Mouse (Mus musculus): ENCODE measurements around the gene Scd3. TPM values are rescaled to one million over a fixed set of nuclear protein-coding genes. Genes with fewer than 3 reads are reported as not detected.
A peak's percentile ranks its signal among the peaks of the same experiment; 100 is the strongest.
"Not testable (repeated sequence)": the region's sequence is repeated elsewhere in the genome, so short reads cannot be mapped to it uniquely, and the experiment has no call there.

Scd3 gene
- polyA plus RNA-seq, 1 experiment from 2014 or later, result 4.5 TPM

- H3K27ac ChIP-seq (replicated peaks; ENCODE audit: low read depth, low read length), result no peak overlapping the region
- peaks cover 19% of the 10 kb centered on the region for H3K4me1 ChIP-seq (ENCODE audit: control insufficient read depth, insufficient read depth, low read length)
- no peak overlapping the region for H3K9ac ChIP-seq (replicated peaks; ENCODE audit: low read length)
- ATAC-seq (ENCODE audit: low FRiP score, low TSS enrichment) (no peak), DNase-seq (peak; percentile 14)
- no peak overlapping the region for H3K4me3 ChIP-seq (replicated peaks; ENCODE audit: low read depth, low read length)
- H3K4me2 ChIP-seq (ENCODE audit: low read length), result peak overlapping the region; percentile 77
- H3K27me3 ChIP-seq (ENCODE audit: control insufficient read depth, insufficient read depth, low read length), result no peaks in the 10 kb centered on the region
- no peaks in the 10 kb centered on the region for H3K9me3 ChIP-seq (ENCODE audit: control insufficient read depth, low read length)
- H3K36me3 ChIP-seq (ENCODE audit: control insufficient read depth, insufficient read depth, low read length), result no peaks in the 10 kb centered on the region
- WGBS, result 42% methylated on average over 11 of the region's 11 CpGs
These were observed 43.4 kb downstream of the Scd3 start for GRCm38 (mm10) chr19:44246341-44246911.

GRCm38 (mm10) chr19:44247281-44248080, 44.4 kb downstream of the Scd3 start:
- 2% methylated on average over 25 of the region's 25 CpGs for WGBS
- no peaks in the 10 kb centered on the region for H3K9me3 ChIP-seq (ENCODE audit: control insufficient read depth, low read length)
- peak overlapping the region; percentile 54 for H3K9ac ChIP-seq (replicated peaks; ENCODE audit: low read length)
- H3K4me3 ChIP-seq (replicated peaks; ENCODE audit: low read depth, low read length), result peak overlapping the region; percentile 45
- DNase-seq (peak; percentile 69), ATAC-seq (ENCODE audit: low FRiP score, low TSS enrichment) (peak; percentile 5; the same call in 1 of the 2 replicates)
- H3K36me3 ChIP-seq (ENCODE audit: control insufficient read depth, insufficient read depth, low read length), result no peaks in the 10 kb centered on the region
- H3K4me2 ChIP-seq (ENCODE audit: low read length), result peak overlapping the region; percentile 77
- no peaks in the 10 kb centered on the region for H3K27me3 ChIP-seq (ENCODE audit: control insufficient read depth, insufficient read depth, low read length)
- H3K4me1 ChIP-seq (ENCODE audit: control insufficient read depth, insufficient read depth, low read length), result peaks cover 19% of the 10 kb centered on the region
- H3K27ac ChIP-seq (replicated peaks; ENCODE audit: low read depth, low read length), result peak overlapping the region; percentile 84

GRCm38 (mm10) chr19:44248081-44248853, 45.2 kb downstream of the Scd3 start:
- 3% methylated on average over 36 of the region's 36 CpGs for WGBS

GRCm38 (mm10) chr19:44248854-44249351, 45.8 kb downstream of the Scd3 start:
- Histone ChIP-seq H3K9me3 (ENCODE audit: control insufficient read depth, low read length) (no peaks in the 10 kb centered on the region), H3K4me3 (replicated peaks; ENCODE audit: low read depth, low read length) (no peak overlapping the region), H3K9ac (replicated peaks; ENCODE audit: low read length) (no peak overlapping the region), H3K4me2 (ENCODE audit: low read length) (peak overlapping the region; percentile 77), H3K4me1 (ENCODE audit: control insufficient read depth, insufficient read depth, low read length) (peaks cover 19% of the 10 kb centered on the region), H3K36me3 (ENCODE audit: control insufficient read depth, insufficient read depth, low read length) (no peaks in the 10 kb centered on the region), H3K27me3 (ENCODE audit: control insufficient read depth, insufficient read depth, low read length) (no peaks in the 10 kb centered on the region), H3K27ac (replicated peaks; ENCODE audit: low read depth, low read length) (peak overlapping the region; percentile 84)
- WGBS, result 74% methylated on average over 11 of the region's 11 CpGs
- ATAC-seq (ENCODE audit: low FRiP score, low TSS enrichment), result no peak
- no peak for DNase-seq

More at GRCm38 (mm10) chr19:44248081-44248853, 45.2 kb downstream of the Scd3 start:
- Histone ChIP-seq H3K4me3 (replicated peaks; ENCODE audit: low read depth, low read length) (peak overlapping the region; percentile 45), H3K9me3 (ENCODE audit: control insufficient read depth, low read length) (no peaks in the 10 kb centered on the region), H3K27me3 (ENCODE audit: control insufficient read depth, insufficient read depth, low read length) (no peaks in the 10 kb centered on the region), H3K27ac (replicated peaks; ENCODE audit: low read depth, low read length) (peak overlapping the region; percentile 84), H3K9ac (replicated peaks; ENCODE audit: low read length) (peak overlapping the region; percentile 54), H3K4me1 (ENCODE audit: control insufficient read depth, insufficient read depth, low read length) (peaks cover 19% of the 10 kb centered on the region), H3K4me2 (ENCODE audit: low read length) (peak overlapping the region; percentile 77), H3K36me3 (ENCODE audit: control insufficient read depth, insufficient read depth, low read length) (no peaks in the 10 kb centered on the region)
- DNase-seq (peak; percentile 98), ATAC-seq (ENCODE audit: low FRiP score, low TSS enrichment) (peak; percentile 97)

- ATAC-seq (ENCODE audit: low FRiP score, low TSS enrichment); H3K4me3 ChIP-seq (replicated peaks; ENCODE audit: low read depth, low read length); H3K9ac ChIP-seq (replicated peaks; ENCODE audit: low read length); H3K27me3 ChIP-seq (ENCODE audit: control insufficient read depth, insufficient read depth, low read length); H3K4me2 ChIP-seq (ENCODE audit: low read length); H3K36me3 ChIP-seq (ENCODE audit: control insufficient read depth, insufficient read depth, low read length); H3K27ac ChIP-seq (replicated peaks; ENCODE audit: low read depth, low read length); H3K9me3 ChIP-seq (ENCODE audit: control insufficient read depth, low read length); DNase-seq: not testable (repeated sequence)
- WGBS, result 94% methylated on average over 6 of the region's 6 CpGs
- peaks cover 16% of the 10 kb centered on the region for H3K4me1 ChIP-seq (ENCODE audit: control insufficient read depth, insufficient read depth, low read length)
These were observed 48.1 kb downstream of the Scd3 start for GRCm38 (mm10) chr19:44251138-44251537.

- Histone ChIP-seq H3K36me3 (ENCODE audit: control insufficient read depth, insufficient read depth, low read length) (no peaks in the 10 kb centered on the region), H3K27ac (replicated peaks; ENCODE audit: low read depth, low read length) (no peak overlapping the region), H3K4me3 (replicated peaks; ENCODE audit: low read depth, low read length) (no peak overlapping the region), H3K4me2 (ENCODE audit: low read length) (no peak overlapping the region), H3K9me3 (ENCODE audit: control insufficient read depth, low read length) (no peaks in the 10 kb centered on the region), H3K4me1 (ENCODE audit: control insufficient read depth, insufficient read depth, low read length) (peaks cover 11% of the 10 kb centered on the region), H3K27me3 (ENCODE audit: control insufficient read depth, insufficient read depth, low read length) (no peaks in the 10 kb centered on the region), H3K9ac (replicated peaks; ENCODE audit: low read length) (no peak overlapping the region)
- 73% methylated on average over 12 of the region's 12 CpGs for WGBS
- DNase-seq, result no peak
- ATAC-seq (ENCODE audit: low FRiP score, low TSS enrichment), result no peak
These were observed 49.0 kb downstream of the Scd3 start for GRCm38 (mm10) chr19:44251936-44252558.

GRCm38 (mm10) chr19:44254106-44254505, 51.0 kb downstream of the Scd3 start:
- 90% methylated on average over 3 of the region's 4 CpGs for WGBS
- not testable (repeated sequence) for H3K9ac ChIP-seq (replicated peaks; ENCODE audit: low read length); H3K4me1 ChIP-seq (ENCODE audit: control insufficient read depth, insufficient read depth, low read length)

GRCm38 (mm10) chr19:44257377-44257966, 54.4 kb downstream of the Scd3 start:
- no peaks in the 10 kb centered on the region for H3K27me3 ChIP-seq (ENCODE audit: control insufficient read depth, insufficient read depth, low read length)
- H3K36me3 ChIP-seq (ENCODE audit: control insufficient read depth, insufficient read depth, low read length), result no peaks in the 10 kb centered on the region
- no peak overlapping the region for H3K4me3 ChIP-seq (replicated peaks; ENCODE audit: low read depth, low read length)
- DNase-seq (no peak), ATAC-seq (ENCODE audit: low FRiP score, low TSS enrichment) (no peak)
- no peak overlapping the region for H3K9ac ChIP-seq (replicated peaks; ENCODE audit: low read length)
- H3K27ac ChIP-seq (replicated peaks; ENCODE audit: low read depth, low read length), result no peak overlapping the region
- H3K4me1 ChIP-seq (ENCODE audit: control insufficient read depth, insufficient read depth, low read length), result no peaks in the 10 kb centered on the region
- WGBS, result 93% methylated on average over 13 of the region's 13 CpGs
- no peak overlapping the region for H3K4me2 ChIP-seq (ENCODE audit: low read length)
- H3K9me3 ChIP-seq (ENCODE audit: control insufficient read depth, low read length), result no peaks in the 10 kb centered on the region

More at GRCm38 (mm10) chr19:44254106-44254505, 51.0 kb downstream of the Scd3 start:
- H3K27me3 ChIP-seq (ENCODE audit: control insufficient read depth, insufficient read depth, low read length); DNase-seq; H3K4me3 ChIP-seq (replicated peaks; ENCODE audit: low read depth, low read length); H3K36me3 ChIP-seq (ENCODE audit: control insufficient read depth, insufficient read depth, low read length); H3K4me2 ChIP-seq (ENCODE audit: low read length); ATAC-seq (ENCODE audit: low FRiP score, low TSS enrichment); H3K9me3 ChIP-seq (ENCODE audit: control insufficient read depth, low read length); H3K27ac ChIP-seq (replicated peaks; ENCODE audit: low read depth, low read length): not testable (repeated sequence)
